Mouse (Mus musculus) midbrain, embryonic 11.5 days (tissue): Measurements from ENCODE around the gene Clybl. TPM values are rescaled to one million over a fixed set of nuclear protein-coding genes. Genes with fewer than 3 reads are reported as not detected.
A peak's percentile ranks its signal among the peaks of the same experiment; 100 is the strongest.

Experiments used
- ATAC-seq: fragments of 200-750 bp; cut with Nextera tagmentation; 2 replicates; pipeline ENCODE4 v1.8.0; 2017; ENCODE audit warnings: moderate TSS enrichment, moderate library complexity; ENCODE audit not compliant: low FRiP score
- DNase-seq: peaks from one replicate; pipeline ENCODE4 v3.0.0; 2015; ENCODE audit warnings: low spot score; ENCODE audit errors: missing footprints
- H3K27ac ChIP-seq: fragments of 300-500 bp; sonication (generic); 2 replicates; pipeline ENCODE4 v1.5.1; 2014; ENCODE audit warnings: low read depth, low read length
- H3K27me3 ChIP-seq: fragments of 300-500 bp; sonication (generic); 2 replicates; pipeline ENCODE4 v1.6.1; 2014; ENCODE audit warnings: mild to moderate bottlenecking, low read length, moderate library complexity, mixed read lengths; ENCODE audit not compliant: control insufficient read depth, insufficient read depth
- H3K36me3 ChIP-seq: fragments of 300-500 bp; sonication (generic); 2 replicates; pipeline ENCODE4 v1.6.1; 2014; ENCODE audit warnings: mild to moderate bottlenecking, low read length, moderate library complexity, mixed read lengths; ENCODE audit not compliant: control insufficient read depth, insufficient read depth
- H3K4me1 ChIP-seq: fragments of 300-500 bp; sonication (generic); 2 replicates; pipeline ENCODE4 v1.6.1; 2014; ENCODE audit warnings: low read length; ENCODE audit not compliant: control insufficient read depth, insufficient read depth
- H3K4me2 ChIP-seq: fragments of 300-500 bp; sonication (generic); 2 replicates; pipeline ENCODE4 v1.6.1; 2014; ENCODE audit warnings: mild to moderate bottlenecking, moderate library complexity
- H3K4me3 ChIP-seq: fragments of 300-500 bp; sonication (generic); 2 replicates; pipeline ENCODE4 v1.5.1; 2014; ENCODE audit warnings: low read depth, low read length
- H3K9ac ChIP-seq: fragments of 300-500 bp; sonication (generic); 2 replicates; pipeline ENCODE4 v1.6.1; 2014; ENCODE audit warnings: low read length
- H3K9me3 ChIP-seq: fragments of 300-500 bp; sonication (generic); 2 replicates; pipeline ENCODE4 v1.6.1; 2016; ENCODE audit warnings: low read length; ENCODE audit not compliant: control insufficient read depth
- WGBS: fragments of 180-500 bp; shearing (Covaris S2); extraction: QIAGEN DNeasy Blood & Tissue Kit; methylation state at CpG from one replicate; pipeline ENCODE4 v1.1.7; 2014; 5-methylcytosine and 5-hydroxymethylcytosine counted together
- polyA plus RNA-seq: library from polyadenylated mRNA; unstranded; fragments of >200 nt; fragmentation: Nextera tagmentation; extraction: Ambion mirVana; gene quantifications from 2 replicates; pipeline ENCODE4 v1.2.1, GENCODE M21; 2014

The Clybl gene
- polyA plus RNA-seq, 1 experiment from 2014 or later, result 31.5 TPM

- Histone ChIP-seq H3K27ac (no peak overlapping the region; the same call in 1 of the 2 replicates), H3K4me1 (peaks cover 10% of the 10 kb centered on the region), H3K36me3 (no peaks in the 10 kb centered on the region), H3K27me3 (peaks cover 9% of the 10 kb centered on the region; the same call in 1 of the 2 replicates), H3K4me2 (peak overlapping the region; percentile 12; the same call in 1 of the 2 replicates), H3K4me3 (no peak overlapping the region), H3K9ac (no peak overlapping the region), H3K9me3 (no peaks in the 10 kb centered on the region)
- 6% methylated on average over 11 of the region's 11 CpGs for WGBS
- peak; percentile 94 for DNase-seq
- peak; percentile 82 for ATAC-seq
Measured at GRCm38 (mm10) chr14:122297386-122298109, 116.0 kb downstream of the Clybl start.

DNA sequence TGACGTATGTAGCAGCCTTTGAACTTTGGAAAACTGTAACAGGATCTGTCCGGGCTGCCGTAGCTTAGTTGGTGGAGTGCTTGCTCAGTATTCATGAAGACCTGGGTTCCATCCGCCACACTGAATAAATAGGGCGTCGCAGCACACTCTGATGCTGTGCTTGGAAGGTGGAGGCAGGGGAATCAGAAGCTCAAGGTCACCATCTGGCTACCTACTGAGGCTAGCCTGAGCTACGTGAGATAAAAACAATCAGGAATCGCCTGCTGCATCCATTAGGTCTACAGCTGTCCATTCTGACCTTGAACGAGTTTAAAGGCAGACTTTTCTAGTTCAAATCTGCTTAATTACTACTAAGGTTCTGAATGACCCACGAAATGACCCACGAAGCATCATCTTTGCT, 118.8 kb downstream of the Clybl start:
- no peak for DNase-seq
- Histone ChIP-seq H3K4me2 (no peak overlapping the region), H3K27me3 (peaks cover 8% of the 10 kb centered on the region), H3K9me3 (no peaks in the 10 kb centered on the region), H3K36me3 (no peaks in the 10 kb centered on the region), H3K9ac (no peak overlapping the region), H3K4me3 (no peak overlapping the region), H3K4me1 (peaks cover 16% of the 10 kb centered on the region), H3K27ac (no peak overlapping the region)
- WGBS, result 80% methylated on average over 11 of the region's 11 CpGs
- ATAC-seq, result no peak

- Histone ChIP-seq H3K4me3 (no peak overlapping the region), H3K4me2 (no peak overlapping the region), H3K27me3 (peaks cover under 1% of the 10 kb centered on the region), H3K4me1 (peaks cover 8% of the 10 kb centered on the region), H3K9ac (no peak overlapping the region), H3K36me3 (no peaks in the 10 kb centered on the region), H3K9me3 (no peaks in the 10 kb centered on the region), H3K27ac (no peak overlapping the region)
- ATAC-seq, result no peak
- whole genome bisulfite sequencing, result 66% methylated on average over 1 of the region's 1 CpGs
- DNase-seq, result no peak
Measured at GRCm38 (mm10) chr14:122303821-122304220, 122.3 kb downstream of the Clybl start.

DNA sequence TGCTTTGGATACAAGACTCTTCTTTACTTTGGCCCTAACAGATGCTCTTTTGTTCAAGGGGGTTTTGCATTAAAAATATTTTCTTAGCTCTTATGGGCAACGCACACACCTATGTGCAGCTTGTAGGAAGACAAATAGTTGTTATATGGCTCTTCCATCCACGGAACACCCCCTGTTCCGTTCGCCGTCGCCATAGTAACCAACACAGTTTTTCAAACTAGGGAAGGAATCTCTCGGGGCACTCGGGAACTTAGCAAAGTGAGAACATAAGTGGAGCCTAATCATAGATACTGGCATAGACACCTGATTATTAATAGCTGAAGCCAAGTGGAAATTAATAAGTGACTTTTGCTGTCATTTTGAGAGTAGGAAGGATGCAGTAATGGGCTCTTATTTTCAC, 123.6 kb downstream of the Clybl start:
- Histone ChIP-seq H3K27me3 (no peaks in the 10 kb centered on the region; the same call in none of the 2 replicates), H3K4me1 (peaks cover 8% of the 10 kb centered on the region), H3K9me3 (no peaks in the 10 kb centered on the region), H3K27ac (no peak overlapping the region), H3K4me2 (no peak overlapping the region), H3K4me3 (no peak overlapping the region), H3K36me3 (no peaks in the 10 kb centered on the region), H3K9ac (no peak overlapping the region)
- DNase-seq, result no peak
- 65% methylated on average over 8 of the region's 8 CpGs for WGBS
- ATAC-seq, result no peak

DNA sequence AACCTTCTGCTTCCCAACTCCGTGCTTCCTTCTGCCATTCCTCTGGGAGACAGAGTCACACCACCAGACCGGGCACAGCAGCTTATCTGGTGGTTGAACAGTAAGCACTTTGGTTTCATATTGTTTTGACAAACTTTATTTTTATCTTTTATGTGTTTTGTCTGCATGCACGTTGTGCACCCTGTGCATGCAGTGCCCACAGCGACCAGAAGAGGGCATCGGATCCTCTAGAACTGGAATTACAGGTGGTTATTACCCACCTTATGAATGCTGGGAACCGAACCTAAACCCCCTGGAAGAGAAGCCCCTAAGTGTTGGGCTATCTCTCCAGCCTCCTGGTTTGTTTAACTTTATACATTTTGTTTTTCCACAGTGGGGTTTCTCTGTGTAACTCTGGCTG, 130.9 kb downstream of the Clybl start:
- ATAC-seq, result no peak
- no peaks in the 10 kb centered on the region for H3K4me1 ChIP-seq
- 93% methylated on average over 6 of the region's 6 CpGs for WGBS
- H3K4me3 ChIP-seq, result no peak overlapping the region
- H3K27ac ChIP-seq, result no peak overlapping the region
- no peak overlapping the region for H3K9ac ChIP-seq
- H3K36me3 ChIP-seq, result no peaks in the 10 kb centered on the region
- no peaks in the 10 kb centered on the region for H3K27me3 ChIP-seq
- peaks cover 5% of the 10 kb centered on the region for H3K9me3 ChIP-seq
- no peak for DNase-seq
- H3K4me2 ChIP-seq, result no peak overlapping the region

GRCm38 (mm10) chr14:122313328-122313727, 131.8 kb downstream of the Clybl start:
- H3K4me1 ChIP-seq, result no peaks in the 10 kb centered on the region
- no peaks in the 10 kb centered on the region for H3K36me3 ChIP-seq
- H3K27me3 ChIP-seq, result no peaks in the 10 kb centered on the region
- WGBS, result 93% methylated on average over 4 of the region's 4 CpGs
- DNase-seq, result no peak
- H3K4me3 ChIP-seq, result no peak overlapping the region
- no peak overlapping the region for H3K4me2 ChIP-seq
- peaks cover 5% of the 10 kb centered on the region for H3K9me3 ChIP-seq
- no peak overlapping the region for H3K27ac ChIP-seq
- ATAC-seq, result no peak
- no peak overlapping the region for H3K9ac ChIP-seq

DNA sequence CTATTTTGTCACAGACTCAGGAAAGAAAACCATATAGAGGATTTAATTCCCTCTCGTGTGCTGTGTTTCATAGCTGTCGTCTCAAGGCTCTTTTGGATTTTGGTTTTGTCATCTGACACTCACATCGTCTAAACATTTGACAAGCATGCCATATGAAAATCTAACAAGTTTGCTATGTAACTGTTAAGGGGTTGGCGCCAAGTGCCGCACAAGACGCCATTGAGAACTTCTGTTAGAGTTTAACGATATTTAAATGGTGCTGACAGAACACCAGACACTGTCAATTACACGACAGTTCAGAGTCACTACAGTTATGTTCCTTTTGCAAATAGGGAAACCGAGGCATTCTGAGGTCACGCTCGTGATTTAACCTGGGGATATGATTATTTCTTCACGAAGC, 134.2 kb downstream of the Clybl start:
- Histone ChIP-seq H3K9me3 (peaks cover 5% of the 10 kb centered on the region), H3K27me3 (no peaks in the 10 kb centered on the region), H3K9ac (no peak overlapping the region), H3K27ac (no peak overlapping the region), H3K4me2 (no peak overlapping the region), H3K36me3 (no peaks in the 10 kb centered on the region), H3K4me1 (no peaks in the 10 kb centered on the region), H3K4me3 (no peak overlapping the region)
- no peak for ATAC-seq
- DNase-seq, result no peak
- 94% methylated on average over 12 of the region's 12 CpGs for WGBS

GRCm38 (mm10) chr14:122322136-122322535, 140.6 kb downstream of the Clybl start:
- Histone ChIP-seq H3K4me1 (no peaks in the 10 kb centered on the region), H3K9me3 (no peaks in the 10 kb centered on the region), H3K27me3 (no peaks in the 10 kb centered on the region), H3K36me3 (no peaks in the 10 kb centered on the region), H3K4me2 (no peak overlapping the region), H3K9ac (no peak overlapping the region), H3K27ac (no peak overlapping the region), H3K4me3 (no peak overlapping the region)
- no peak for ATAC-seq
- DNase-seq, result no peak
- WGBS, result 27% methylated on average over 5 of the region's 5 CpGs

- Histone ChIP-seq H3K27ac (no peak overlapping the region), H3K27me3 (no peaks in the 10 kb centered on the region), H3K36me3 (no peaks in the 10 kb centered on the region), H3K4me2 (no peak overlapping the region), H3K4me3 (no peak overlapping the region), H3K9me3 (no peaks in the 10 kb centered on the region), H3K9ac (no peak overlapping the region), H3K4me1 (no peaks in the 10 kb centered on the region)
- ATAC-seq (no peak), DNase-seq (no peak)
- 83% methylated on average over 9 of the region's 9 CpGs for WGBS
Measured at GRCm38 (mm10) chr14:122323838-122324458, 142.4 kb downstream of the Clybl start.
